Mouse (Mus musculus): Measurements from ENCODE around the gene Eloa. TPM values are rescaled to one million over a fixed set of nuclear protein-coding genes. Genes with fewer than 3 reads are reported as not detected.
"Not testable (repeated sequence)": the region's sequence is repeated elsewhere in the genome, so short reads cannot be mapped to it uniquely, and the experiment has no call there.

Gene Eloa
- polyA plus RNA-seq, 1 experiment from 2014 or later = 43.4 TPM

- no peak overlapping the region for H3K4me3 ChIP-seq
- no peaks in the 10 kb centered on the region for H3K27me3 ChIP-seq
- no peaks in the 10 kb centered on the region for H3K9me3 ChIP-seq
- WGBS = 87% methylated on average over 5 of the region's 5 CpGs
- peaks cover 71% of the 10 kb centered on the region for H3K36me3 ChIP-seq
- no peak overlapping the region for H3K9ac ChIP-seq
- H3K4me2 ChIP-seq (replicated peaks) = no peak overlapping the region
- no peak for ATAC-seq (ENCODE audit: insufficient number of reproducible peaks, insufficient read depth, low FRiP score, low TSS enrichment)
- H3K4me1 ChIP-seq = no peaks in the 10 kb centered on the region
- no peak overlapping the region for H3K27ac ChIP-seq
Measured at GRCm38 (mm10) chr4:136004107-136004675, 17.4 kb downstream of the Eloa start.

- Histone ChIP-seq H3K4me1 (no peaks in the 10 kb centered on the region), H3K4me3 (no peak overlapping the region), H3K9ac (no peak overlapping the region), H3K9me3 (no peaks in the 10 kb centered on the region), H3K27ac (no peak overlapping the region), H3K27me3 (no peaks in the 10 kb centered on the region), H3K36me3 (no peaks in the 10 kb centered on the region), H3K4me2 (replicated peaks) (no peak overlapping the region)
- ATAC-seq (ENCODE audit: insufficient number of reproducible peaks, insufficient read depth, low FRiP score, low TSS enrichment) = no peak
- WGBS = 87% methylated on average over 4 of the region's 4 CpGs
Measured at GRCm38 (mm10) chr4:135995118-135995517, 26.4 kb downstream of the Eloa start.

GRCm38 (mm10) chr4:135993941-135994340, 27.6 kb downstream of the Eloa start:
- Histone ChIP-seq H3K9ac (no peak overlapping the region), H3K9me3 (no peaks in the 10 kb centered on the region)

GRCm38 (mm10) chr4:135987714-135988113, 33.8 kb downstream of the Eloa start:
- peaks cover 20% of the 10 kb centered on the region for H3K36me3 ChIP-seq
- peak overlapping the region; percentile 89 for H3K4me3 ChIP-seq
- H3K9me3 ChIP-seq = no peaks in the 10 kb centered on the region
- no peak for ATAC-seq (ENCODE audit: insufficient number of reproducible peaks, insufficient read depth, low FRiP score, low TSS enrichment)
- H3K4me1 ChIP-seq = peaks cover 11% of the 10 kb centered on the region
- no peaks in the 10 kb centered on the region for H3K27me3 ChIP-seq
- peak overlapping the region; percentile 87 for H3K27ac ChIP-seq
- peak overlapping the region; percentile 80; the same call in 1 of the 2 replicates for H3K9ac ChIP-seq
- peak overlapping the region; percentile 65 for H3K4me2 ChIP-seq (replicated peaks)
- WGBS = 69% methylated on average over 9 of the region's 9 CpGs

More at GRCm38 (mm10) chr4:135993941-135994340, 27.6 kb downstream of the Eloa start:
- Histone ChIP-seq H3K36me3 (no peaks in the 10 kb centered on the region), H3K4me3 (no peak overlapping the region), H3K4me1 (no peaks in the 10 kb centered on the region), H3K27ac (no peak overlapping the region), H3K27me3 (no peaks in the 10 kb centered on the region), H3K4me2 (replicated peaks) (no peak overlapping the region)
- WGBS = 93% methylated on average over 6 of the region's 6 CpGs
- no peak for ATAC-seq (ENCODE audit: insufficient number of reproducible peaks, insufficient read depth, low FRiP score, low TSS enrichment)

- Histone ChIP-seq H3K9ac (peak within 1 kb of the TSS; percentile 80), H3K9me3 (no peaks in the 10 kb centered on the region), H3K36me3 (peaks cover 24% of the 10 kb centered on the region), H3K4me2 (replicated peaks) (peak within 1 kb of the TSS; percentile 65), H3K4me3 (peak within 1 kb of the TSS; percentile 89), H3K27ac (peak within 1 kb of the TSS; percentile 87), H3K4me1 (peaks cover 11% of the 10 kb centered on the region), H3K27me3 (no peaks in the 10 kb centered on the region)
- ATAC-seq (ENCODE audit: insufficient number of reproducible peaks, insufficient read depth, low FRiP score, low TSS enrichment) = peak; percentile 79
- under 1% methylated on average over 76 of the region's 81 CpGs for WGBS
Measured at GRCm38 (mm10) chr4:135986943-135987710, 34.4 kb downstream of the Eloa start, which contains the start of gene Pithd1. Gene Pithd1 (minus strand): TSS chr4:135987264.

GRCm38 (mm10) chr4:135986301-135986942, 35.1 kb downstream of the Eloa start:
- no peak for ATAC-seq (ENCODE audit: insufficient number of reproducible peaks, insufficient read depth, low FRiP score, low TSS enrichment)
- no peaks in the 10 kb centered on the region for H3K9me3 ChIP-seq
- peak overlapping the region; percentile 87 for H3K27ac ChIP-seq
- peaks cover 11% of the 10 kb centered on the region for H3K4me1 ChIP-seq
- H3K36me3 ChIP-seq = peaks cover 26% of the 10 kb centered on the region
- H3K9ac ChIP-seq = peak overlapping the region; percentile 80
- no peaks in the 10 kb centered on the region for H3K27me3 ChIP-seq
- peak overlapping the region; percentile 65 for H3K4me2 ChIP-seq (replicated peaks)
- peak overlapping the region; percentile 89 for H3K4me3 ChIP-seq
- 7% methylated on average over 22 of the region's 23 CpGs for WGBS

GRCm38 (mm10) chr4:135985769-135986168, 35.8 kb downstream of the Eloa start:
- Histone ChIP-seq H3K27me3 (no peaks in the 10 kb centered on the region), H3K9me3 (no peaks in the 10 kb centered on the region), H3K4me2 (replicated peaks) (peak overlapping the region; percentile 65), H3K9ac (peak overlapping the region; percentile 80), H3K4me3 (peak overlapping the region; percentile 89), H3K4me1 (peaks cover 11% of the 10 kb centered on the region), H3K36me3 (peaks cover 30% of the 10 kb centered on the region), H3K27ac (no peak overlapping the region)
- ATAC-seq (ENCODE audit: insufficient number of reproducible peaks, insufficient read depth, low FRiP score, low TSS enrichment) = no peak
- WGBS = 89% methylated on average over 7 of the region's 7 CpGs

GRCm38 (mm10) chr4:135985193-135985592, 36.4 kb downstream of the Eloa start:
- Histone ChIP-seq H3K9me3 (no peaks in the 10 kb centered on the region), H3K4me1 (peaks cover 11% of the 10 kb centered on the region), H3K4me3 (no peak overlapping the region), H3K36me3 (peaks cover 34% of the 10 kb centered on the region), H3K27me3 (no peaks in the 10 kb centered on the region), H3K9ac (no peak overlapping the region), H3K27ac (no peak overlapping the region), H3K4me2 (replicated peaks) (no peak overlapping the region)
- ATAC-seq (ENCODE audit: insufficient number of reproducible peaks, insufficient read depth, low FRiP score, low TSS enrichment) = no peak
- 94% methylated on average over 5 of the region's 5 CpGs for WGBS

GRCm38 (mm10) chr4:135984556-135984955, 37.0 kb downstream of the Eloa start:
- no peak overlapping the region for H3K9ac ChIP-seq
- H3K4me2 ChIP-seq (replicated peaks) = no peak overlapping the region
- H3K27ac ChIP-seq = no peak overlapping the region
- peaks cover 11% of the 10 kb centered on the region for H3K4me1 ChIP-seq
- ATAC-seq (ENCODE audit: insufficient number of reproducible peaks, insufficient read depth, low FRiP score, low TSS enrichment) = no peak
- H3K9me3 ChIP-seq = no peaks in the 10 kb centered on the region
- 83% methylated on average over 5 of the region's 5 CpGs for WGBS
- no peaks in the 10 kb centered on the region for H3K27me3 ChIP-seq
- H3K36me3 ChIP-seq = peaks cover 34% of the 10 kb centered on the region
- H3K4me3 ChIP-seq = no peak overlapping the region

GRCm38 (mm10) chr4:135981524-135982063, 40.0 kb downstream of the Eloa start:
- 58% methylated on average over 7 of the region's 7 CpGs for WGBS
- no peak overlapping the region for H3K27ac ChIP-seq
- no peak overlapping the region for H3K4me2 ChIP-seq (replicated peaks)
- H3K27me3 ChIP-seq = no peaks in the 10 kb centered on the region
- no peaks in the 10 kb centered on the region for H3K9me3 ChIP-seq
- ATAC-seq (ENCODE audit: insufficient number of reproducible peaks, insufficient read depth, low FRiP score, low TSS enrichment) = no peak
- peaks cover 7% of the 10 kb centered on the region for H3K4me1 ChIP-seq
- H3K9ac ChIP-seq = no peak overlapping the region
- H3K4me3 ChIP-seq = no peak overlapping the region
- peaks cover 51% of the 10 kb centered on the region for H3K36me3 ChIP-seq

- not testable (repeated sequence) for H3K4me1 ChIP-seq; H3K4me2 ChIP-seq (replicated peaks); H3K9me3 ChIP-seq; ATAC-seq (ENCODE audit: insufficient number of reproducible peaks, insufficient read depth, low FRiP score, low TSS enrichment); H3K27me3 ChIP-seq; H3K4me3 ChIP-seq; H3K27ac ChIP-seq; H3K9ac ChIP-seq
- 93% methylated on average over 5 of the region's 5 CpGs for WGBS
- peaks cover 65% of the 10 kb centered on the region for H3K36me3 ChIP-seq
Measured at GRCm38 (mm10) chr4:135980223-135980622, 41.3 kb downstream of the Eloa start.
